Mouse (Mus musculus): ENCODE data around the gene Tenm3. TPM values are rescaled to one million over a fixed set of nuclear protein-coding genes. Genes with fewer than 3 reads are reported as not detected.

The Tenm3 gene
- polyA plus RNA-seq, 1 experiment from 2014 or later, result 31.6 TPM

- DNase-seq (ENCODE audit: low spot score), result no peak
- peaks cover 22% of the 10 kb centered on the region for H3K36me3 ChIP-seq
- WGBS, result 37% methylated on average over 4 of the region's 4 CpGs
- peaks cover 40% of the 10 kb centered on the region for H3K4me1 ChIP-seq (replicated peaks)
- no peaks in the 10 kb centered on the region for H3K9me3 ChIP-seq
- H3K27ac ChIP-seq, result peak overlapping the region; percentile 82
- H3K27me3 ChIP-seq (ENCODE audit: insufficient read depth, poor library complexity, severe bottlenecking), result no peaks in the 10 kb centered on the region
- H3K4me3 ChIP-seq, result no peak overlapping the region
Measured at GRCm38 (mm10) chr8:48341692-48342091, 502.1 kb downstream of the Tenm3 start.

- no peaks in the 10 kb centered on the region for H3K9me3 ChIP-seq
- peak; percentile 22 for DNase-seq (ENCODE audit: low spot score)
- peak overlapping the region; percentile 82 for H3K27ac ChIP-seq
- H3K4me1 ChIP-seq (replicated peaks), result peaks cover 37% of the 10 kb centered on the region
- H3K27me3 ChIP-seq (ENCODE audit: insufficient read depth, poor library complexity, severe bottlenecking), result no peaks in the 10 kb centered on the region
- 60% methylated on average over 5 of the region's 5 CpGs for WGBS
- no peak overlapping the region for H3K4me3 ChIP-seq
- peaks cover 21% of the 10 kb centered on the region for H3K36me3 ChIP-seq
Measured at GRCm38 (mm10) chr8:48341276-48341675, 502.5 kb downstream of the Tenm3 start.

GRCm38 (mm10) chr8:48322655-48323265 lies 521.0 kb downstream of the Tenm3 start:
- peaks cover 16% of the 10 kb centered on the region; the same call in 1 of the 2 replicates for H3K36me3 ChIP-seq
- H3K9me3 ChIP-seq, result no peaks in the 10 kb centered on the region
- H3K4me1 ChIP-seq (replicated peaks), result no peaks in the 10 kb centered on the region
- no peak for DNase-seq (ENCODE audit: low spot score)
- WGBS, result 88% methylated on average over 11 of the region's 11 CpGs
- H3K27ac ChIP-seq, result no peak overlapping the region
- H3K4me3 ChIP-seq, result no peak overlapping the region
- H3K27me3 ChIP-seq (ENCODE audit: insufficient read depth, poor library complexity, severe bottlenecking), result no peaks in the 10 kb centered on the region

- Histone ChIP-seq H3K36me3 (peaks cover 11% of the 10 kb centered on the region; the same call in 1 of the 2 replicates), H3K4me3 (no peak overlapping the region), H3K27me3 (ENCODE audit: insufficient read depth, poor library complexity, severe bottlenecking) (no peaks in the 10 kb centered on the region), H3K4me1 (replicated peaks) (no peaks in the 10 kb centered on the region), H3K27ac (no peak overlapping the region), H3K9me3 (no peaks in the 10 kb centered on the region)
- no peak for DNase-seq (ENCODE audit: low spot score)
- 94% methylated on average over 6 of the region's 6 CpGs for WGBS
Measured at GRCm38 (mm10) chr8:48322240-48322639, 521.5 kb downstream of the Tenm3 start.

GRCm38 (mm10) chr8:48319674-48320073 lies 524.1 kb downstream of the Tenm3 start:
- DNase-seq (ENCODE audit: low spot score), result no peak

GRCm38 (mm10) chr8:48317498-48317897 lies 526.3 kb downstream of the Tenm3 start:
- H3K27me3 ChIP-seq (ENCODE audit: insufficient read depth, poor library complexity, severe bottlenecking), result no peaks in the 10 kb centered on the region
- H3K4me1 ChIP-seq (replicated peaks), result no peaks in the 10 kb centered on the region
- 94% methylated on average over 10 of the region's 10 CpGs for WGBS
- no peak overlapping the region for H3K27ac ChIP-seq
- no peak overlapping the region for H3K4me3 ChIP-seq
- no peak for DNase-seq (ENCODE audit: low spot score)
- no peaks in the 10 kb centered on the region for H3K9me3 ChIP-seq
- peaks cover 16% of the 10 kb centered on the region for H3K36me3 ChIP-seq

More at GRCm38 (mm10) chr8:48319674-48320073, 524.1 kb downstream of the Tenm3 start:
- H3K4me1 ChIP-seq (replicated peaks), result no peaks in the 10 kb centered on the region
- no peaks in the 10 kb centered on the region for H3K27me3 ChIP-seq (ENCODE audit: insufficient read depth, poor library complexity, severe bottlenecking)
- no peak overlapping the region for H3K27ac ChIP-seq
- 96% methylated on average over 3 of the region's 3 CpGs for WGBS
- no peak overlapping the region for H3K4me3 ChIP-seq
- H3K9me3 ChIP-seq, result no peaks in the 10 kb centered on the region
- peaks cover 23% of the 10 kb centered on the region for H3K36me3 ChIP-seq

GRCm38 (mm10) chr8:48315605-48316004 lies 528.1 kb downstream of the Tenm3 start:
- H3K4me1 ChIP-seq (replicated peaks), result peaks cover 8% of the 10 kb centered on the region
- no peaks in the 10 kb centered on the region for H3K9me3 ChIP-seq
- peaks cover 12% of the 10 kb centered on the region for H3K36me3 ChIP-seq
- no peak for DNase-seq (ENCODE audit: low spot score)
- no peak overlapping the region for H3K4me3 ChIP-seq
- no peak overlapping the region for H3K27ac ChIP-seq
- no peaks in the 10 kb centered on the region for H3K27me3 ChIP-seq (ENCODE audit: insufficient read depth, poor library complexity, severe bottlenecking)
- 88% methylated on average over 8 of the region's 8 CpGs for WGBS

GRCm38 (mm10) chr8:48313985-48314368 lies 529.8 kb downstream of the Tenm3 start:
- Histone ChIP-seq H3K4me3 (no peak overlapping the region), H3K36me3 (peaks cover 12% of the 10 kb centered on the region), H3K4me1 (replicated peaks) (peaks cover 25% of the 10 kb centered on the region), H3K9me3 (no peaks in the 10 kb centered on the region), H3K27me3 (ENCODE audit: insufficient read depth, poor library complexity, severe bottlenecking) (no peaks in the 10 kb centered on the region), H3K27ac (no peak overlapping the region)
- no peak for DNase-seq (ENCODE audit: low spot score)
- 84% methylated on average over 5 of the region's 5 CpGs for WGBS

- no peak overlapping the region for H3K4me3 ChIP-seq
- WGBS, result 80% methylated on average over 11 of the region's 11 CpGs
- H3K27me3 ChIP-seq (ENCODE audit: insufficient read depth, poor library complexity, severe bottlenecking), result no peaks in the 10 kb centered on the region
- H3K4me1 ChIP-seq (replicated peaks), result peaks cover 28% of the 10 kb centered on the region
- no peak for DNase-seq (ENCODE audit: low spot score)
- no peaks in the 10 kb centered on the region for H3K9me3 ChIP-seq
- no peak overlapping the region for H3K27ac ChIP-seq
- peaks cover 17% of the 10 kb centered on the region for H3K36me3 ChIP-seq
Measured at GRCm38 (mm10) chr8:48313210-48313984, 530.4 kb downstream of the Tenm3 start.

GRCm38 (mm10) chr8:48311706-48312105 lies 532.0 kb downstream of the Tenm3 start:
- 94% methylated on average over 3 of the region's 3 CpGs for WGBS
- no peak for DNase-seq (ENCODE audit: low spot score)
- peaks cover 29% of the 10 kb centered on the region for H3K36me3 ChIP-seq
- no peak overlapping the region for H3K27ac ChIP-seq
- no peak overlapping the region for H3K4me3 ChIP-seq
- no peaks in the 10 kb centered on the region for H3K9me3 ChIP-seq
- H3K27me3 ChIP-seq (ENCODE audit: insufficient read depth, poor library complexity, severe bottlenecking), result no peaks in the 10 kb centered on the region
- peaks cover 28% of the 10 kb centered on the region for H3K4me1 ChIP-seq (replicated peaks)

- Histone ChIP-seq H3K27ac (peak overlapping the region; percentile 70), H3K4me1 (replicated peaks) (peaks cover 28% of the 10 kb centered on the region), H3K4me3 (no peak overlapping the region), H3K9me3 (no peaks in the 10 kb centered on the region), H3K36me3 (peaks cover 32% of the 10 kb centered on the region), H3K27me3 (ENCODE audit: insufficient read depth, poor library complexity, severe bottlenecking) (no peaks in the 10 kb centered on the region)
- WGBS, result 53% methylated on average over 10 of the region's 10 CpGs
- no peak for DNase-seq (ENCODE audit: low spot score)
Measured at GRCm38 (mm10) chr8:48310240-48310849, 533.4 kb downstream of the Tenm3 start.

GRCm38 (mm10) chr8:48309191-48309987 lies 534.4 kb downstream of the Tenm3 start:
- Histone ChIP-seq H3K4me1 (replicated peaks) (peaks cover 28% of the 10 kb centered on the region), H3K9me3 (no peaks in the 10 kb centered on the region), H3K4me3 (no peak overlapping the region), H3K27ac (peak overlapping the region; percentile 77), H3K27me3 (ENCODE audit: insufficient read depth, poor library complexity, severe bottlenecking) (no peaks in the 10 kb centered on the region), H3K36me3 (peaks cover 32% of the 10 kb centered on the region)
- WGBS, result 58% methylated on average over 16 of the region's 16 CpGs
- peak; percentile 21 for DNase-seq (ENCODE audit: low spot score)

All from hindbrain, embryonic 10.5 days (tissue).